Mouse (Mus musculus) G1E (cell line): ENCODE measurements at regions not wholly inside any gene's neighbourhood (a gene's known extent, or its start where the extent isn't known, plus 50 kb on each side); places are given as distances from the start of the nearest gene placed in this dataset.

Experiments
- ATAC-seq: 2 replicates; pipeline ENCODE4 v1.8.0; 2016; ENCODE audit warnings: mild to moderate bottlenecking; ENCODE audit not compliant: insufficient number of reproducible peaks, poor library complexity, low FRiP score, severe bottlenecking; ENCODE audit errors: extremely low read depth
- DNase-seq: peaks from one replicate; pipeline ENCODE4 v3.0.0; 2012; ENCODE audit warnings: low spot score
- H3K27me3 ChIP-seq: 2 replicates; pipeline ENCODE4 v1.6.1; 2012; ENCODE audit warnings: mild to moderate bottlenecking, low read length, inconsistent platforms; ENCODE audit not compliant: insufficient read depth
- H3K36me3 ChIP-seq: replicated peaks from 2 replicates; pipeline ENCODE3; 2012; ENCODE audit warnings: mild to moderate bottlenecking, inconsistent platforms
- H3K4me1 ChIP-seq: 2 replicates; pipeline ENCODE4 v1.6.1; 2012; ENCODE audit warnings: low read depth, low read length, inconsistent platforms, mixed read lengths; ENCODE audit not compliant: insufficient read depth
- H3K4me3 ChIP-seq: 2 replicates; pipeline ENCODE4 v1.5.1; 2012; ENCODE audit warnings: low read depth, mild to moderate bottlenecking, inconsistent platforms, low read length, moderate library complexity, mixed read lengths
- H3K9me3 ChIP-seq: replicated peaks from 2 replicates; pipeline ENCODE4 v1.6.1; 2012; ENCODE audit warnings: inconsistent platforms
- CTCF ChIP-seq: IDR thresholded peaks from 2 replicates; pipeline ENCODE4 v1.5.1; 2012; ENCODE audit warnings: low read depth, low read length, inconsistent platforms, mixed read lengths
- GATA1 ChIP-seq: IDR thresholded peaks from 2 replicates; pipeline ENCODE4 v1.6.1; 2012; ENCODE audit warnings: borderline replicate concordance, low read length, inconsistent platforms, mixed read lengths
- GATA2 ChIP-seq: IDR thresholded peaks from 2 replicates; pipeline ENCODE4 v1.6.1; 2012; ENCODE audit warnings: low read depth, low read length, inconsistent platforms, borderline replicate concordance
- POLR2AphosphoS5 ChIP-seq: IDR thresholded peaks from 2 replicates; pipeline ENCODE4 v1.6.1; 2012; ENCODE audit warnings: low read depth, low read length, inconsistent platforms; ENCODE audit not compliant: insufficient replicate concordance
- TAL1 ChIP-seq: conservative IDR thresholded peaks from 2 replicates; pipeline ENCODE4 v1.6.1; 2012; ENCODE audit warnings: low read depth, low read length, inconsistent platforms, mixed read lengths

- Histone ChIP-seq H3K4me1 (peaks cover 74% of the 10 kb centered on the region), H3K36me3 (no peaks in the 10 kb centered on the region), H3K4me3 (no peak overlapping the region), H3K27me3 (no peaks in the 10 kb centered on the region), H3K9me3 (peaks cover 4% of the 10 kb centered on the region; the same call in 1 of the 2 replicates)
- ATAC-seq, result no peak
- TF ChIP-seq GATA2, result no peak
- no peak for DNase-seq
These were observed 83.9 kb downstream of the Tomm20 start for GRCm38 (mm10) chr8:126861754-126862153.

GRCm38 (mm10) chr8:126860630-126861029 lies 85.0 kb downstream of the Tomm20 start:
- no peak for TF ChIP-seq GATA2
- no peak for TF ChIP-seq CTCF
- no peak for TF ChIP-seq TAL1
- TF ChIP-seq POLR2AphosphoS5, result no peak
- no peak for TF ChIP-seq GATA1
- no peak for ATAC-seq
- no peak for DNase-seq
- Histone ChIP-seq H3K9me3 (peaks cover 4% of the 10 kb centered on the region; the same call in 1 of the 2 replicates), H3K27me3 (no peaks in the 10 kb centered on the region), H3K36me3 (no peaks in the 10 kb centered on the region), H3K4me1 (peaks cover 80% of the 10 kb centered on the region), H3K4me3 (no peak overlapping the region)

- peaks cover 4% of the 10 kb centered on the region; the same call in 1 of the 2 replicates for H3K9me3 ChIP-seq
- TF ChIP-seq TAL1 (peak; percentile 86), GATA2 (no peak)
- H3K4me3 ChIP-seq, result no peak overlapping the region; the same call in 1 of the 2 replicates
- no peaks in the 10 kb centered on the region for H3K36me3 ChIP-seq
- peaks cover 84% of the 10 kb centered on the region for H3K4me1 ChIP-seq
- ATAC-seq (peak; percentile 83), DNase-seq (peak; percentile 36)
- H3K27me3 ChIP-seq, result no peaks in the 10 kb centered on the region
These were observed 85.8 kb downstream of the Tomm20 start for GRCm38 (mm10) chr8:126859706-126860424.

GRCm38 (mm10) chr8:126857307-126858203 lies 88.1 kb downstream of the Tomm20 start:
- no peak for DNase-seq
- peaks cover 4% of the 10 kb centered on the region; the same call in 1 of the 2 replicates for H3K9me3 ChIP-seq
- no peak; the same call in 1 of the 2 replicates for ATAC-seq
- H3K36me3 ChIP-seq, result no peaks in the 10 kb centered on the region
- H3K4me1 ChIP-seq, result peaks cover 86% of the 10 kb centered on the region
- H3K4me3 ChIP-seq, result peak overlapping the region; percentile 21; the same call in 1 of the 2 replicates
- TF ChIP-seq TAL1 (no peak), GATA2 (no peak), CTCF (no peak), POLR2AphosphoS5 (no peak), GATA1 (no peak)
- H3K27me3 ChIP-seq, result no peaks in the 10 kb centered on the region

- no peak for ATAC-seq
- Histone ChIP-seq H3K4me1 (peaks cover 77% of the 10 kb centered on the region), H3K9me3 (peaks cover 4% of the 10 kb centered on the region; the same call in 1 of the 2 replicates), H3K27me3 (no peaks in the 10 kb centered on the region), H3K4me3 (no peak overlapping the region), H3K36me3 (no peaks in the 10 kb centered on the region)
- TF ChIP-seq GATA1 (no peak), POLR2AphosphoS5 (no peak), CTCF (no peak), TAL1 (no peak), GATA2 (no peak)
- no peak for DNase-seq
These were observed 89.7 kb downstream of the Tomm20 start for GRCm38 (mm10) chr8:126855914-126856313.

- no peaks in the 10 kb centered on the region for H3K9me3 ChIP-seq
- no peak overlapping the region for H3K4me3 ChIP-seq
- DNase-seq (no peak), ATAC-seq (no peak)
- TF ChIP-seq GATA1 (no peak), TAL1 (no peak), POLR2AphosphoS5 (no peak), CTCF (no peak), GATA2 (no peak)
- no peaks in the 10 kb centered on the region for H3K36me3 ChIP-seq
- H3K4me1 ChIP-seq, result peaks cover 79% of the 10 kb centered on the region
- no peaks in the 10 kb centered on the region for H3K27me3 ChIP-seq
These were observed 90.5 kb downstream of the Tomm20 start for GRCm38 (mm10) chr8:126855056-126855609.
